In genomic region chr10:19619736-19620135, GRCm38 (mm10) we compare ENCODE assay signal across 19 mouse cellular contexts. TPM values are rescaled to one million over a fixed set of nuclear protein-coding genes. Genes with fewer than 3 reads are reported as not detected.
DNase-seq lines count a peak whose midpoint lies in the region.
"Had no signal": no experiment of that assay in that cellular context is flagged by ENCODE, and none has a peak within 500 bp of the region (broad histone marks: within the 10 kb centered on the region; RNA-seq: fewer than 3 reads in every experiment).

No protein-coding gene starts in this region.

- peak; percentile 58 for DNase-seq in CD4-positive helper T cell, adult 2 months (ENCODE audit: low read depth, low spot score)
- peak; percentile 7 for DNase-seq in Muller cell, postnatal 12 days (ENCODE audit: inconsistent ontology term)
- peak; percentile 45 for DNase-seq in induced T-regulatory cell, adult 2 months (ENCODE audit: low read depth)
- DNase-seq in right cerebral cortex, postnatal 25 days, result no peak
- no peak for DNase-seq in gastrocnemius, postnatal 4 days (ENCODE audit: low spot score in 2 of 2)
- no peak for DNase-seq in layer of hippocampus, postnatal 36 days
- DNase-seq: adrenal gland, adult 8-10 months; adrenal gland, postnatal 25 days; cerebellum, adult 11-12 months; cerebellum, adult 8-10 months; cerebellum, postnatal 10 days; gastrocnemius, postnatal 25 days; heart, adult 2 months; heart, postnatal 14 days; heart, postnatal 4 days; kidney, adult 11 months had no signal

RNA-seq across cellular contexts. Expression of gene Il22ra2, which starts 2.1 kb away (rescaled TPM):
- total RNA-seq in gastrocnemius, postnatal 4 days (2021), result not detected
- total RNA-seq in layer of hippocampus, postnatal 36 days (2021), result not detected
- total RNA-seq: adrenal gland, adult 8-10 months; adrenal gland, postnatal 25 days; ES-E14; gastrocnemius, adult 8-10 months; gastrocnemius, postnatal 25 days; heart, adult 2 months; heart, postnatal 14 days; heart, postnatal 4 days; hindbrain, postnatal 0 days had no signal

RNA-seq across cellular contexts. Expression of gene Ifngr1, which starts 28.0 kb away (rescaled TPM):
- 10 to 100 TPM; 35.2 to 35.7 TPM for total RNA-seq in gastrocnemius, postnatal 4 days (2021)
- 10 to 100 TPM; 17.3 to 18.8 TPM for total RNA-seq in layer of hippocampus, postnatal 36 days (2021)

Comparison
In these comparisons a context has a peak if more than half of its experiments do, and no peak if none do; other contexts are left out.
1. DNase-seq: peak in CD4-positive helper T cell, adult 2 months (single experiment), Muller cell, postnatal 12 days (single experiment) and induced T-regulatory cell, adult 2 months (single experiment); none in right cerebral cortex, postnatal 25 days (single experiment), gastrocnemius, postnatal 4 days (0 of 2) and layer of hippocampus, postnatal 36 days (0 of 2).